10 mouse cellular contexts compared by ENCODE assay signal in the genomic region with DNA sequence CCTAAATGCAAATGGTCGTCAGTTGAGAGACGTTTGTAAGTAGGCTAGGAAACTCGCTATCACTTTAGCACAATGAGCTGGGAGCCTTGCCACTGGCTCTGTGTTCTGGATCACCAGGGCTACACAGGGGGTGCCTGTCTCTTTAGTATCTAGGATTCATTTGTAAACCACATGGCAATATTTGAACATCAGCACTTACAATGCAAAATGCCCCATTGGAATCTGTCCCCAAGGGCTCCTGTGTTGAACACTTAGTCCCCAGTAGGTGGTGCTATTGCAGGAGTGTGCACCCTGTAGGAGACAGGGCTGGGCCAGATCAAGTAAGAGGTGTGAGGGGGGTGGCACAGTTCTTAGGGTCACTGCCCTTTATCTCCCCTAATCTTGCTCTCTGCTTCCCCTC.
DNase-seq lines count a peak whose midpoint lies in the region; ATAC-seq and TF ChIP-seq lines count a peak whose summit lies in the region.
"Had no signal": no experiment of that assay in that cellular context is flagged by ENCODE, and none has a peak within 500 bp of the region (broad histone marks: within the 10 kb centered on the region; RNA-seq: fewer than 3 reads in every experiment).

No protein-coding gene starts in this region.

- DNase-seq in frontal cortex, postnatal 36 days (ENCODE audit: low spot score in 2 of 2), result no peak
- DNase-seq in thymus, adult 2 months, result peak; percentile 36
- no peak for DNase-seq in thymus, adult 18-20 months
- peak; percentile 24 for DNase-seq in kidney, postnatal 14 days
- no peak for DNase-seq in ovary, postnatal 10 days (ENCODE audit: low spot score)
- no peak for DNase-seq in cerebellum, postnatal 4 days (ENCODE audit: low spot score in 2 of 2)
- DNase-seq: right cerebral cortex, postnatal 14 days had no signal

- no peaks in the 10 kb centered on the region for H3K27me3 ChIP-seq in thymus, adult 2 months (ENCODE audit: control insufficient read depth, insufficient read depth, low read length)
- H3K27me3 ChIP-seq: lung, embryonic 15.5 days had no signal

- 96% methylated on average over 3 of the region's 3 CpGs for WGBS in thymus, adult 2 months

- H3K36me3 ChIP-seq in thymus, adult 2 months (ENCODE audit: control insufficient read depth, insufficient read depth, low read length), result no peaks in the 10 kb centered on the region
- H3K36me3 ChIP-seq: lung, embryonic 15.5 days had no signal

- peak; percentile 57; the same call in 1 of the 2 replicates for ATAC-seq in frontal cortex, adult (ENCODE audit: low TSS enrichment)
- ATAC-seq in monocyte, adult 5-6 weeks (replicated peaks; ENCODE audit: insufficient number of reproducible peaks, low FRiP score, low TSS enrichment, poor library complexity, severe bottlenecking), result no peak

- no peak for TF ChIP-seq CTCF in thymus, adult 2 months (IDR thresholded peaks at IDR 0.05; ENCODE audit: borderline replicate concordance, control insufficient read depth, extremely low read depth, insufficient read depth, low read length, poor library complexity)

- no peak overlapping the region for H3K4me3 ChIP-seq in thymus, adult 2 months (ENCODE audit: control insufficient read depth, insufficient read depth, low read length)
- H3K4me3 ChIP-seq: lung, embryonic 15.5 days had no signal

- 0 out of 2 replicates have a peak, but pooled peaks cover 3% of the 10 kb centered on the region for H3K4me1 ChIP-seq in thymus, adult 2 months (replicated peaks; ENCODE audit: control insufficient read depth, insufficient read depth, low read length)

- no peak overlapping the region for H3K27ac ChIP-seq in thymus, adult 2 months (ENCODE audit: control insufficient read depth, insufficient read depth, low read length)

- TF ChIP-seq POLR2A in thymus, adult 2 months (IDR thresholded peaks at IDR 0.05; ENCODE audit: control insufficient read depth, extremely low read depth, insufficient read depth, low read length, poor library complexity), result no peak

Comparison
In these comparisons a context has a peak if more than half of its experiments do, and no peak if none do; other contexts are left out.
1. DNase-seq: peak in thymus, adult 2 months (single experiment) and kidney, postnatal 14 days (single experiment); none in frontal cortex, postnatal 36 days (0 of 2), thymus, adult 18-20 months (0 of 2), ovary, postnatal 10 days (single experiment) and cerebellum, postnatal 4 days (0 of 2).